18 mouse cellular contexts compared by ENCODE assay signal in genomic region chr3:7007811-7008359, GRCm38 (mm10).
DNase-seq lines count a peak whose midpoint lies in the region; ATAC-seq and TF ChIP-seq lines count a peak whose summit lies in the region.
"Had no signal": no experiment of that assay in that cellular context is flagged by ENCODE, and none has a peak within 500 bp of the region (broad histone marks: within the 10 kb centered on the region; RNA-seq: fewer than 3 reads in every experiment).

No protein-coding gene starts in this region.

- H3K4me1 ChIP-seq in forebrain, embryonic 12.5 days = 0 out of 2 replicates have a peak, but pooled peaks cover 10% of the 10 kb centered on the region
- no peaks in the 10 kb centered on the region for H3K4me1 ChIP-seq in forebrain, postnatal 0 days (ENCODE audit: insufficient read depth)
- no peaks in the 10 kb centered on the region for H3K4me1 ChIP-seq in lung, embryonic 16.5 days (replicated peaks; ENCODE audit: control insufficient read depth, insufficient read depth, low read length)
- H3K4me1 ChIP-seq in limb, embryonic 15.5 days = no peaks in the 10 kb centered on the region
- H3K4me1 ChIP-seq: heart, embryonic 15.5 days; hindbrain, embryonic 15.5 days; megakaryocyte, embryonic 14.5 days had no signal

- 59% methylated on average over 5 of the region's 5 CpGs for WGBS in forebrain, embryonic 12.5 days
- 33% methylated on average over 5 of the region's 5 CpGs for WGBS in forebrain, postnatal 0 days
- 48% methylated on average over 5 of the region's 5 CpGs for WGBS in lung, embryonic 16.5 days
- WGBS in limb, embryonic 15.5 days = 39% methylated on average over 5 of the region's 5 CpGs

- H3K27ac ChIP-seq in forebrain, embryonic 12.5 days = 0 out of 2 replicates have a peak overlapping the region, but pooled peaks have one; percentile 2
- no peak overlapping the region for H3K27ac ChIP-seq in forebrain, postnatal 0 days (ENCODE audit: low read depth, low read length)
- H3K27ac ChIP-seq in lung, embryonic 16.5 days (ENCODE audit: low read length) = no peak overlapping the region
- peak overlapping the region; percentile 2; the same call in 1 of the 2 replicates for H3K27ac ChIP-seq in limb, embryonic 15.5 days
- H3K27ac ChIP-seq: heart, embryonic 15.5 days; hindbrain, embryonic 15.5 days; limb, embryonic 12.5 days had no signal

- no peak overlapping the region for H3K4me3 ChIP-seq in forebrain, embryonic 12.5 days (replicated peaks)
- no peak overlapping the region for H3K4me3 ChIP-seq in forebrain, postnatal 0 days (ENCODE audit: low read depth, low read length)
- H3K4me3 ChIP-seq in lung, embryonic 16.5 days (ENCODE audit: low read length) = no peak overlapping the region
- H3K4me3 ChIP-seq in limb, embryonic 15.5 days = no peak overlapping the region
- H3K4me3 ChIP-seq: heart, embryonic 15.5 days; hindbrain, embryonic 15.5 days; limb, embryonic 12.5 days; megakaryocyte, embryonic 14.5 days had no signal

- H3K36me3 ChIP-seq in forebrain, embryonic 12.5 days (replicated peaks) = no peaks in the 10 kb centered on the region
- H3K36me3 ChIP-seq in forebrain, postnatal 0 days (ENCODE audit: insufficient read depth) = no peaks in the 10 kb centered on the region
- H3K36me3 ChIP-seq in lung, embryonic 16.5 days (ENCODE audit: control insufficient read depth, insufficient read depth, low read length) = no peaks in the 10 kb centered on the region
- no peaks in the 10 kb centered on the region for H3K36me3 ChIP-seq in limb, embryonic 15.5 days
- H3K36me3 ChIP-seq: heart, embryonic 15.5 days; hindbrain, embryonic 15.5 days; limb, embryonic 12.5 days had no signal

- no peaks in the 10 kb centered on the region for H3K9me3 ChIP-seq in forebrain, embryonic 12.5 days
- no peaks in the 10 kb centered on the region for H3K9me3 ChIP-seq in forebrain, postnatal 0 days (ENCODE audit: low read length)
- H3K9me3 ChIP-seq in lung, embryonic 16.5 days (ENCODE audit: control insufficient read depth, low read length) = no peaks in the 10 kb centered on the region
- H3K9me3 ChIP-seq in limb, embryonic 15.5 days = no peaks in the 10 kb centered on the region
- H3K9me3 ChIP-seq: heart, embryonic 15.5 days; hindbrain, embryonic 15.5 days; limb, embryonic 12.5 days; megakaryocyte, embryonic 14.5 days had no signal

- ATAC-seq in forebrain, embryonic 12.5 days (ENCODE audit: low FRiP score) = no peak
- ATAC-seq in forebrain, postnatal 0 days = no peak
- peak; percentile 47; the same call in 1 of the 2 replicates for ATAC-seq in lung, embryonic 16.5 days (ENCODE audit: low read depth)
- no peak for ATAC-seq in limb, embryonic 15.5 days (ENCODE audit: insufficient number of reproducible peaks, low FRiP score, low TSS enrichment, low read depth)

- TF ChIP-seq CTCF in forebrain, postnatal 0 days (IDR thresholded peaks at IDR 0.05; ENCODE audit: low read depth) = no peak

- H3K9ac ChIP-seq in forebrain, embryonic 12.5 days = no peak overlapping the region
- H3K9ac ChIP-seq in forebrain, postnatal 0 days = no peak overlapping the region
- H3K9ac ChIP-seq in lung, embryonic 16.5 days (ENCODE audit: low read length) = no peak overlapping the region
- H3K9ac ChIP-seq in limb, embryonic 15.5 days = no peak overlapping the region
- H3K9ac ChIP-seq: heart, embryonic 15.5 days; hindbrain, embryonic 15.5 days; limb, embryonic 12.5 days had no signal

- no peak overlapping the region for H3K4me2 ChIP-seq in forebrain, embryonic 12.5 days
- no peak overlapping the region for H3K4me2 ChIP-seq in forebrain, postnatal 0 days (ENCODE audit: low read depth)
- H3K4me2 ChIP-seq in lung, embryonic 16.5 days (ENCODE audit: low read depth, low read length) = no peak overlapping the region
- H3K4me2 ChIP-seq in limb, embryonic 15.5 days = no peak overlapping the region
- H3K4me2 ChIP-seq: heart, embryonic 15.5 days; hindbrain, embryonic 15.5 days; limb, embryonic 12.5 days had no signal

- no peaks in the 10 kb centered on the region for H3K27me3 ChIP-seq in forebrain, embryonic 12.5 days
- no peaks in the 10 kb centered on the region for H3K27me3 ChIP-seq in forebrain, postnatal 0 days (ENCODE audit: insufficient read depth, low read length)
- no peaks in the 10 kb centered on the region for H3K27me3 ChIP-seq in lung, embryonic 16.5 days (ENCODE audit: control insufficient read depth, insufficient read depth, low read depth, low read length)
- no peaks in the 10 kb centered on the region for H3K27me3 ChIP-seq in limb, embryonic 15.5 days
- H3K27me3 ChIP-seq: heart, embryonic 15.5 days; hindbrain, embryonic 15.5 days; limb, embryonic 12.5 days; megakaryocyte, embryonic 14.5 days had no signal

- DNase-seq in forebrain, postnatal 0 days = no peak
- DNase-seq in lung, postnatal 36 days = no peak
- DNase-seq in retina, embryonic 14.5 days (ENCODE audit: low spot score) = peak; percentile 32
- no peak for DNase-seq in heart, adult 9 months (ENCODE audit: low spot score in 2 of 2)
- DNase-seq in Muller cell, postnatal 12 days (ENCODE audit: inconsistent ontology term) = no peak
- DNase-seq: cerebellum, adult 11 months; kidney, adult 2 months; kidney, postnatal 4 days; layer of hippocampus, postnatal 36 days; lung, adult 2 months; thymus, adult 18-20 months had no signal

Comparison
In these comparisons a context has a peak if more than half of its experiments do, and no peak if none do; other contexts are left out.
1. H3K27ac ChIP-seq: peak in forebrain, embryonic 12.5 days (single experiment) and limb, embryonic 15.5 days (single experiment); none in forebrain, postnatal 0 days (single experiment) and lung, embryonic 16.5 days (single experiment).